Mouse (Mus musculus) midbrain, embryonic 15.5 days (tissue): ENCODE measurements at regions not wholly inside any gene's neighbourhood (a gene's known extent, or its start where the extent isn't known, plus 50 kb on each side); places are given as distances from the start of the nearest gene placed in this dataset.

ENCODE experiments used
- ATAC-seq: fragments of 200-750 bp; cut with Nextera tagmentation; replicated peaks from 2 replicates; pipeline ENCODE4 v1.8.0; 2017; ENCODE audit warnings: moderate TSS enrichment
- H3K27ac ChIP-seq: fragments of 300-500 bp; sonication (generic); 2 replicates; pipeline ENCODE4 v1.5.1; 2015; ENCODE audit warnings: mild to moderate bottlenecking, inconsistent platforms
- H3K27me3 ChIP-seq: fragments of 300-500 bp; sonication (generic); replicated peaks from 2 replicates; pipeline ENCODE4 v1.6.1; 2015; ENCODE audit warnings: inconsistent platforms
- H3K36me3 ChIP-seq: fragments of 300-500 bp; sonication (generic); replicated peaks from 2 replicates; pipeline ENCODE4 v1.6.1; 2015; ENCODE audit warnings: inconsistent platforms
- H3K4me1 ChIP-seq: fragments of 300-500 bp; sonication (generic); 2 replicates; pipeline ENCODE4 v1.6.1; 2015; ENCODE audit warnings: inconsistent platforms
- H3K4me2 ChIP-seq: fragments of 300-500 bp; sonication (generic); 2 replicates; pipeline ENCODE4 v1.6.1; 2015; ENCODE audit warnings: inconsistent platforms, mild to moderate bottlenecking, moderate library complexity
- H3K4me3 ChIP-seq: fragments of 300-500 bp; sonication (generic); 2 replicates; pipeline ENCODE4 v1.5.1; 2015; ENCODE audit warnings: mild to moderate bottlenecking, inconsistent platforms
- H3K9ac ChIP-seq: fragments of 300-500 bp; sonication (generic); 2 replicates; pipeline ENCODE4 v1.6.1; 2015; ENCODE audit warnings: mild to moderate bottlenecking, inconsistent platforms
- H3K9me3 ChIP-seq: fragments of 300-500 bp; sonication (generic); 2 replicates; pipeline ENCODE4 v1.6.1; 2016; ENCODE audit warnings: inconsistent platforms
- WGBS: fragments of 180-500 bp; shearing (Covaris S2); methylation state at CpG from one replicate; pipeline ENCODE4 v1.1.7; 2015; ENCODE audit warnings: mixed read lengths; 5-methylcytosine and 5-hydroxymethylcytosine counted together

DNA sequence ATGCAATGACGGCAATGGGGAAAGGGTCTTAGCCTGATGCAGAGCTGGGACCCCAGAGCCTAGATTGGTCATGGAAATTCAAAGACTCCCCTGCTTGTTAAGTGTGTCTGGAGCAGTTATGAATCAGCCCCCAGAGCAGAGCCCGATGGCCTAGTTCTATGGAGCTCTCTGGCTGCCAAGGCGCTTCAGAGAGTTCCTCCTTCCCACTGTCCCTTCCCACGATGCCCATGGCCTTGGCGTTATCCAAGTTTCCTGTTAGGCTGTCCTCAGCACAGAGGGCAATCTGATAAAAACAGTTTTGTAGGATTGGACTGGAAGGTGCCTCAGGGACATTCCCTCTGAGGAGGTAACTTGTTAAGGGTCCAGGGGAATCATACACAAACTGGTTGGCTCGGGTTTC is 62.2 kb upstream of the Id2 start:
- H3K9me3 ChIP-seq, result no peaks in the 10 kb centered on the region
- WGBS, result 95% methylated on average over 6 of the region's 6 CpGs
- H3K4me3 ChIP-seq, result no peak overlapping the region
- H3K9ac ChIP-seq, result no peak overlapping the region
- ATAC-seq, result no peak
- no peak overlapping the region for H3K4me2 ChIP-seq
- H3K36me3 ChIP-seq, result no peaks in the 10 kb centered on the region
- H3K27ac ChIP-seq, result no peak overlapping the region
- 0 out of 2 replicates have a peak, but pooled peaks cover 3% of the 10 kb centered on the region for H3K4me1 ChIP-seq
- H3K27me3 ChIP-seq, result no peaks in the 10 kb centered on the region

DNA sequence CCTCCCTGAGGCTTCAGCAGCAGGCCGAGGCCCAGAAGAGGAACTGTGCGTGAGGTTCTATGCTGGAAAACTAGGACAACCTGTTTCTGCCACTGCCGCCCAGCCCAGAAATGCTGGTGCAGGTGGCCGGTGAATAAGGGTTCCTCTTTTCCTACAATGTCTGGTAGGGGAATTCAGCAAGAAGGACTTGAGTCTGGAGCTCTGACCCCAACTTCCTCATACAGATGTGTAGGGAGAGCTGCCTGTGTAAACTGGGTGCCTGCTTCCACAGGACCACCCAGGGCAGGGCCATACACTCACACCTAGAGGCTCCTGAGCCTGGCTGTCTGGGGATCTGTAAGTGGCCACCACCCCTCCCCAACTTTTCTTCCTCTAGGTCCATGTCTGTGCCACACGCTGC is 60.3 kb upstream of the Id2 start:
- ATAC-seq, result no peak

DNA sequence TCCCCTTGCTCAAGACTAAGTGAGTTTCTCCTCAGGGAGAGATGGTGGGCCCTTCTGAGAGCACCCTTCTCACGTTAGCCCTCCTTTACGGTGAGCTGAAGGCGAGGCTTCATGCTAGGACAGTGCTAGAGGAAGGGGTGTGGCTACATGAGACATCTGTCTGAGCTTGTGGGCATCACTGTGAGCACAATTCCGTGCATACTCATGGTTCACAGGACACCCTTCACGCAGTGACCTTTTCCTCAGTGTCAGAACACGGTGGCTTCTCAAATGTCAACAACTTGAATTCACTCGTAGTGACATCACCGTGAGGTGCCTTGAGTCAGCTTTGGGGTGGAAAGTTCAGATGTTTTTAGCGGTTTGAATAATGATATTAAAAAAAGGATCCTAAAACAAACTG is 58.5 kb upstream of the Id2 start:
- no peak for ATAC-seq
- Histone ChIP-seq H3K9ac (no peak overlapping the region), H3K27me3 (no peaks in the 10 kb centered on the region), H3K4me1 (no peaks in the 10 kb centered on the region), H3K27ac (no peak overlapping the region), H3K4me2 (no peak overlapping the region), H3K4me3 (no peak overlapping the region), H3K36me3 (no peaks in the 10 kb centered on the region), H3K9me3 (no peaks in the 10 kb centered on the region)
- 82% methylated on average over 9 of the region's 9 CpGs for WGBS

More for the DNA sequence above, 60.3 kb upstream of the Id2 start:
- Histone ChIP-seq H3K9ac (no peak overlapping the region), H3K27me3 (no peaks in the 10 kb centered on the region), H3K4me1 (no peaks in the 10 kb centered on the region), H3K9me3 (no peaks in the 10 kb centered on the region), H3K4me2 (no peak overlapping the region), H3K36me3 (no peaks in the 10 kb centered on the region), H3K4me3 (no peak overlapping the region), H3K27ac (no peak overlapping the region)
- 94% methylated on average over 5 of the region's 5 CpGs for WGBS

DNA sequence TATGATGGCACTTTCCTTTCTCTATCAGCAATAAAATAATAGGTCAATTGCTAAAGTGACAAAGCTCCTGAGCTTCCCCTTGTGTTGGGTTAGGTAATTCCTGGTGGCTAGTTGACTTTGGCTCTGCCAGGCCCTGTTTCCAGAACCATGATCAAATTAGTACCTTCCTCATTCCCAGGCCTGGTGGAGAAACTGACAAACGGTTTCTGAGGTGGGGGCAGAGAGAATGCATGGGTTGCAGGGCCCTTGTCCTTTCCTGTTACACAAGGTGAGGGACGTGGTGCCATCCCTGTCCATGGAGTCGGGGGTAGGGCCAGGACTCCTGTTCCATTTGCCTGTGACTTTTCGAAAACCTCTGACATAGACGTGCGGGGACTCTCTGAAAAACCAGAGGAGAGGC is 51.2 kb upstream of the Id2 start:
- Histone ChIP-seq H3K27me3 (no peaks in the 10 kb centered on the region), H3K4me2 (no peak overlapping the region), H3K9me3 (no peaks in the 10 kb centered on the region), H3K9ac (no peak overlapping the region), H3K36me3 (no peaks in the 10 kb centered on the region), H3K4me1 (no peaks in the 10 kb centered on the region), H3K27ac (no peak overlapping the region), H3K4me3 (no peak overlapping the region)
- WGBS, result 94% methylated on average over 6 of the region's 6 CpGs
- no peak for ATAC-seq
